Mouse (Mus musculus) T-cell, adult 2 months (primary cell): ENCODE measurements around the gene Nrm.

Source experiments
- DNase-seq: peaks from one replicate; pipeline ENCODE4 v3.0.0; 2022; ENCODE audit warnings: low spot score

The Nrm gene

GRCm38 (mm10) chr17:35905587-35905986, 44.5 kb downstream of the Nrm start:
- no peak for DNase-seq

- peak; percentile 18 for DNase-seq
Measured at GRCm38 (mm10) chr17:35907609-35908008, 46.5 kb downstream of the Nrm start.

- no peak for DNase-seq
Measured at GRCm38 (mm10) chr17:35909186-35909918, 48.2 kb downstream of the Nrm start.

- DNase-seq = peak; percentile 97
Measured at GRCm38 (mm10) chr17:35909919-35910369, 48.8 kb downstream of the Nrm start, which contains the start of gene Atat1. Gene Atat1, minus strand, starts transcription at chr17:35910075.

GRCm38 (mm10) chr17:35914975-35915374, 53.9 kb downstream of the Nrm start:
- no peak for DNase-seq
